Mouse (Mus musculus): ENCODE results near the gene Osm. TPM values are rescaled to one million over a fixed set of nuclear protein-coding genes. Genes with fewer than 3 reads are reported as not detected.

Osm gene
- total RNA-seq, 2 experiments from 2014 or later = 0.10 TPM; not detected in 1

DNA sequence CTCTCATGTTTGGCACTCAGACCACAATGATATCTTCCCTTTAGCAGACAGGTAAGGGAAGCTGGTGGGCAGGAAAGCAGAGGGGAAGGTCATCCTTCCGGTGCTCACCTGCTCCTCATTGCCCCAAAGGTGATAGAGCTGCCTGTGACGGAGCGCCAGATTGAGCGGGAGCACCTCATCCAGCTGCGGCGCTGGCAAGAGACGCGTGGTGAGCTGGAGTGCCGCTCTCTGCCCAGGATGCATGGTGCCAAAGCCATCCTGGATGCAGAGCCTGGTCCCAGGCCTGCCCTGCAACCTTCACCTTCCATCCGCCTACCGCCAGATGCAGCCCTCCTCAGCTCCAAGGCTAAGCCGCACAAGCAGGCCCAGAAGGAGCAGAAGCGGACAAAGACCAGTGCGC lies 21.6 kb upstream of the Osm start:
- no peak for DNase-seq
- intact Hi-C loops (cut with DNase I) = no loop called here

DNA sequence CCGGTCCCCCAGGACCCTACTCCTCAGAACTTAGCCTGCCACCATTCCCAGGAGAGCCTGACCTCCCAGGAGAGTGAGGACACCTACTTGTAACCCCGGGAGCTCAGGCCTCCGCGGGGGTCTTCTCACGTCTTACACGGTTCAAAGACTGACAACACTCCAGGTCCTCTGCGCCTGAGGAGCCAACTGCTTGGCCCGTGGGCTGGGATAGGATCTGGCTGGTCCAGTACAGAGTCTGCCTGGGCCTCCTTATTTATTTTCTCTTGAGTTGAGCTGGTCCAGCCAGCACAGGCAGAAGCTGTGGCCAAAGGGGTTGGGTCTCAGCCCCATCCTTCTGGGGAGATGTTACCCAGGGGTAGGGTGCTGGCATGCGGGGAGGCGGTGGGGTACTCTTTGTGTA lies 21.2 kb upstream of the Osm start:
- intact Hi-C loops (cut with DNase I) = no loop called here
- DNase-seq = no peak

DNA sequence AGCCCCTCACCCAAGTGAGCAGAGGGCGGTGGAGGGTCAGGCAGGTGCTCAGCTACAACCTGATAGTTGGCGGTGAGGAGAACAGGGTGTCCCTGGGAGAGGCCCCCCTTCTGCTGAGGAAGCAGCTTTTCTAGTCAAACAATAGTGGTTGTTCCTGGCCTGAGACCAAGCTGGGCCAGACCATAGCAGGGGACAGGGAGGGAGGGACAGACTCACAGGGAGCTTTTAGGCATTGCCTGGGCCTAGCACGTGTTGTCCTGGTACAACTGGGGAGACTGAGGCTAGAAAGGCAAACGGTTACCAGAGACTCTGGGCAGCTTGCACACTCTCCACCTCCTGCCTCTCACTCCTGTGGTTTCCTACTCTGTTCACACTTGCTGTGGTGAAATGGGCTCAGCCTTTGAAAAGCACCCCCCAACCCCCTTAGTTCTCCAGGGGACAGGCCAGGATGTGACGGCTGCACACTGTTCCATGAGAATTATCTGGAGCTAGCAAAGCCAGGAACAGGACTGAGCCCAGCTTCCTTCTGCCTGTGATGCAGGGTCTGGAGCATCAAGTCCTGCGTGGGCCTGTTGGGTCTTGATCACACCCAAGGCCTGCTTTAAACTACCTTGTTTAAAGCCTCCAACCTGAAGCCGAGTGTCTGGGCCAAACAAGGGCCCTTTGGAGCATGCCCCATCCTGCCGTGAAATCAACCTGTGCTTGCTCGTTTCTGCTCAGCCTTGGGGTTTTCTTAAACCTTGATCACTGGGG lies 19.8 kb upstream of the Osm start:
- intact Hi-C loops (cut with DNase I) = loop anchor here (1.0 kb wide), 1 partner anchor 29 kb away; no protein-coding TSS in a partner anchor
- DNase-seq = peak; percentile 74

DNA sequence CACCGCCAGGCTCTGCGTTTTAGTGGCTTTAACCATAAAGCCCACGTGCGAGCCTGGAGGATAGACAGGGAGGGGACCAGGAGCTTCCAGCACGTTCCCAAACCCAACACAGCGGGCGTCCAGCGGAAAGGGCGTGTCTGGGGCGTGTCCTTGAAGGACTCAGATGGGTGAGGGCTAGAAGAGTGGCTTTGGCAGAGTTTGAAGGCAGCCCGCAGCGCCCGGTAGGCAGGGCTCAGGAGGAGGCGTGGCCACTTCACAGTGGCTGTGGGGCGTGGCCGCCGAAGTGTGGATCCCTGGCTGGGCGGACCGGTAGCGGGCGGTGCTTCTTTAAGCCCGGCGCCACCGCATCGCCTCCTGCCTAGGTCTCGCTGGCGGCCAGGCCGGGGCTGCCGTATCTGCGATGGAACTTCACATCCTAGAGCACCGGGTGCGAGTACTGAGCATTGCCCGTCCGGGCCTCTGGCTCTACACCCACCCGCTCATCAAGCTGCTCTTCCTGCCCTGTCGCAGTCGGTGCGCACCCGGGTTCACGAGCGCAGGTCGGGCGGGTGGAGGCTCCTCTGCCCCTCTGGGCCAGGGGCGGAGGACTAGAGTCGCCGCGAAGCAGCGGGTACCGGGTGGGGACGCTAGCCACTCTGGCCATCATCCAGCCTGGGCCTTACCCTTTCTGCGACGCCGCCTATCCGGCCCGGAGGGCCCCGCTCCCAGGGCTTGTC lies 18.1 kb upstream of the Osm start, which contains the start of gene Castor1:
TSS of gene Castor1 (plus strand) at position 312 of the 716 bp plus-strand sequence.
- peak; percentile 90 to 91 for DNase-seq
- intact Hi-C loops (cut with DNase I) = no loop called here

DNA sequence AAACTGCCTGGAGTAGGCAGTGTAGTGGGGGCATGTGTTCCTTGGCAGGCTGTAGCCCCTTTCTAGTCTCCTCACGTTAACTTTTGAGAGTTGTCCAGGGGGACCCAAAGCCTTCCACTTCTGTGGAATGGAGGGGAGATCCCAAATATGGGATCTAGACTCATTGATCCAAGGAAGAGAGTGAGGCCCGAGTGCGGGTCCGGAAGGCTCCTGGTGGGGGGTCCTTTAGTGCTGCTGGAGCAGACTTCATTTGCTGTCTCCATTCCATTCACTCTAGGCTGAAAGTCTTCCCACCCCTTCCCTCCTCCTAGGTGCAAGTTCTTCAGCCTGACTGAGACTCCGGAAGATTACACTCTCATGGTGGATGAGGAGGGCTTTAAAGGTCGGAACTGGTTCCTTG lies 17.6 kb upstream of the Osm start:
- DNase-seq = no peak
- intact Hi-C loops (cut with DNase I) = no loop called here

DNA sequence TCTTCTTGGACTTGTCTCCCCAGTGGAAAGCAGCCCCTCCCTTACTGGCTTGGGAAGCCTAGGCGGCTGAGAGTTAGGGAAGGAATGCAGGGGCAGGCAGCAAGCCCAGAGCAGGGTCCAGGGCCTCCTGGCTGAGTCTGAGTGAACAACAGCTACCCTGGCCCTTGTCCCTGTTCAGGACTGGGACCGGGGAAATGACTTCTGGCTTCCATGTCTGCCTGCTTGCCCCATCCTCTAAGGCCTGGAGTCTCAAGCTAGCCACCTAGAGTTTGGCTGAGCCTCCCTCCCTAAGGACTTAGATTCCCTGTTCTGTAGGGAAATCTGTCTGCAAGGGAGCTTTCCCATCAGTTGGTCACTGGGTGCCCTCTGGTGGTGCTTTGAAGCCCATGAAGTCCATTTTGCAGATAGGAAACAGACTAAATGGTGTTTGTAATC lies 16.9 kb upstream of the Osm start:
- intact Hi-C loops (cut with DNase I) = no loop called here
- peak; percentile 77 for DNase-seq

DNA sequence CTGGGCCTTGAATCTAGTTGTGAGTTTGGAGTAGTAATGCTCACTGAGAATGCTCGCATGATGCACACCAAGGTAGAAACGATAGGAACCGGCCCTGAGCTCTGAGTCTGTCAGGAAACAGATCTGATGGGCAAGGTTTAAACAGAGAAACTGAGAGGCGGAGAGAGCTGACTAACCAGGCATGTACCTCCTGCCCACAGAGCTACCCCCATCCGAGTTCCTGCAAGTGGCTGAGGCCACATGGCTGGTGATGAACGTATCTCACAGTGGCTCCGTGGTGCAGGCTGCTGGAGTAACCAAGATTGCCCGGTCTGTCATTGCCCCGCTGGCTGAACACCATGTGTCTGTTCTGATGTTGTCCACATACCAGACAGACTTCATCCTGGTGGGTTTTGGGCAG lies 16.3 kb upstream of the Osm start:
- DNase-seq = no peak
- intact Hi-C loops (cut with DNase I) = loop anchor here (1.0 kb wide), 2 partner anchors 38 to 86 kb away; no protein-coding TSS in a partner anchor

DNA sequence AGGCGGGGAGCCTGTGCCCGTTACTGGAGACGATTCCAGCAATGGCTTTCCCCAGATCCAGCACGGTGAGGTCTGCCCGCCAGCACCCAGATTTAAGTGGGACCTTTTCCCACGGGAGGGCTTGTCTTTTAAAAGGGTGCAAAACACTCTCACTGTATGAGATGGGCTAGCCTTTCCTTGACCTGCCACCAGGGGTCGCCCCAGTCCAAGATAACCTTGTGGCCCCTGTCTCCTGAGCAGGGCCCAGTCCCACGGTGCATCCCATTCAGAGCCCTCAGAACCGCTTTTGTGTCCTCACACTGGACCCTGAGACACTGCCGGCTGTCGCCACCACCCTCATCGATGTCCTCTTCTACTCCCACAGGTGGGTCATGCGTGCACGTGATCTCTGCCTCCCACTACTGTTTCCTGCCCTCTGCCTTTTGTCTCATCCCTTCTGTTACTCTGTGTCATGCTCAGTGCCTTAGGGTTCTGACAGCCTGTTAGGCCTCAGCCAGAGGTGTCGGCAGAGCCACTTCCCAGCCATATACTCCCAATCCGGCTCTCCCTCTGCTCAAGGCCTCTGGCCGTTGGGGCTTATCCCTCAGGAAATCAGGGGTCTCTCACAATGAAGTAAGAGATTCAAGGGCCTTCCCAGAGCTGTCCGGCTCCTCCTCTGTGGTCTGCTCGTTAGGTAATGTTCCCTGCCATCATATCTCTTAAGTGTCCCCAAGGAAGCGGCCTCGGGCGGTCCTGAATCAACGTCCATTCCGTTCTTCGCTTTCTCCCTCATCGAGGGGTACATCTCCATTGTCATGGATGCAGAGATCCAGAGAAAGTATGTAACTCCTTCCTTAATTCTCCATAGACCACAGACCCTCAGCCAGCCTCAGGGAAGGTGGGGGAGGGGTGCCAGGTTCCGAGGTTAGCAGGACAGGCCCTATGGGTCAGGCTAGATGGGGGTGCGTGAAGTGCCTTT lies 15.5 kb upstream of the Osm start:
- intact Hi-C loops (cut with DNase I) = loop anchor here (1.0 kb wide), 2 partner anchors 38 to 86 kb away; no protein-coding TSS in a partner anchor
- peak; percentile 85 to 88 for DNase-seq

DNA sequence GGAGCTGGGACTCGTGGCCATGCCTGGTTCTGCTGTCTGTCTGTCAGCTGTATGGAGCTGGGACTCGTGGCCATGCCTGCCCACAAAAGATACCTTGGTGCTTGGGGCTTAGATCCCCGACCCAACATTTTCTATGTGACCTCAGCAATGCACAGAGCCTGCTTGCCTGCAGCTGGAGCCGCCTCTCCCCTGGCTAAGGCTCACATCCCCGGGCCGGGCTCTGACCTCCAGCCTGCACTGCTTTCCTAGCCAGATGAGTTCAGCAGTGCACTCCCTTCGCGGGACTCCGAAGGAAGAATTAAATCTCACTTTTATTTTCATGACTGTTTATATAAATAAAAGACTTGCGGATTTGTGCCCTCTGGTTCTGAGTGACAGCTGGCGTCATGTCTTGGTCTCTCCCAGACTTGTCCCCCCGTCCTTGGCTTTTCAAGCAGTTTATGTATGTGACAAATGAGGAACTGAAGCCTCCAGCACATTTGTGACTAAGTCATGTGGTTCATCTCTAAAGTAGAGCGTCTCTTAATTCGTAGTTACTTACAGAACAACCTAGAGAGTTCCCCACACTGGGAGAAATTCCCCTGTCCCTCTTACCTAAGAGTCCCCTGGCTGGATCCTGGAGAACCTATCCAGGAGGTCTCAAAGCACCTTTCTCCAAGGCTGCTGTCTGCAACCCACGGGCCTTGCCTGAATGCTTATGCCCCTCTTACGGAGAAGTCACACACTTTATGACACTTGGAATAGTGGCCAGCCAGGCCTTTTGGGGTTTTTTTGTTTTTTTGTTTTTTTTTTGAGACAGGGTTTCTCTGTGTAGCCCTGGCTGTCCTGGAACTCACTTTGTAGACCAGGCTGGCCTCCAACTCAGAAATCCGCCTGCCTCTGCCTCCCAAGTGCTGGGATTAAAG lies 13.9 kb upstream of the Osm start:
- no peak for DNase-seq
- intact Hi-C loops (cut with DNase I) = loop anchor here (1.0 kb wide), 1 partner anchor 200 kb away; no protein-coding TSS in a partner anchor

DNA sequence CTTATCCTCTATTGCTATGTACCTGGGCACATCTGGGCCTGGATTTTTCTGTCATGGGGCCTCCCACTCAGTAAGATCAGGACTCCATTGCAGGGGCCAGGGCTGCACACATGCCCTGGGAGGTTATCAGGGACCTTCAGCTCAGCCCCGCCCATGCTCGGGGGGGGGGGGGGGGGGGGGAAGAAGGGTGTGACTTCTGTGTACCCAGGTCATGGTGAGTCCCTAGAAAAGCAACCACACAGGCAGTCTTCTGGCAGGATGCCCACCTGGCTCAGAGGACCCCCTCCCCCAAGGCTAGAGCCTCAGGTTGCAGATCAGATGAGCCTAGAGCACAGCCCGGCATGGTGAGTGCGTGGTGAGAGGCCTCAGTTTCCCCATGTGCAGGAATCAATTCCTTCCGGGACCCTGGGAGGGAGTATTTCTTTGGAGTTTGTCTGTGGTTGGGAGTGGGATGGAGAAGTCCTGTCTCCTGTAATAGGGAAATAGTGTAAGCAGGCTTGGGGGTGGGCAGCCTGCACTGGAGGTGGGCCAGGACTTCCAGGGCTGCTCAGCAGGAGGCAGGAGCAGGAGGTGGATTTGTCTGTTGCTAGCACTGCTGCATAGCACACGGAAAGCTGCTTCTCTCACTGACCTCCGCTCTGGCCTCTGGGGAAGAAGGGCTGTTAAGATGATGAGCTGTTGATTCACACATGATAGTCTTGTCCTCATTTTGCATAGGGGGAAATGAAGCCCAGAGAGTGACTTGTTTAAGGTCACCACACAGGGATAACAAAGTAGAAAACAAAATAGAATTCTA lies 12.6 kb upstream of the Osm start:
- DNase-seq = no peak
- intact Hi-C loops (cut with DNase I) = no loop called here

DNA sequence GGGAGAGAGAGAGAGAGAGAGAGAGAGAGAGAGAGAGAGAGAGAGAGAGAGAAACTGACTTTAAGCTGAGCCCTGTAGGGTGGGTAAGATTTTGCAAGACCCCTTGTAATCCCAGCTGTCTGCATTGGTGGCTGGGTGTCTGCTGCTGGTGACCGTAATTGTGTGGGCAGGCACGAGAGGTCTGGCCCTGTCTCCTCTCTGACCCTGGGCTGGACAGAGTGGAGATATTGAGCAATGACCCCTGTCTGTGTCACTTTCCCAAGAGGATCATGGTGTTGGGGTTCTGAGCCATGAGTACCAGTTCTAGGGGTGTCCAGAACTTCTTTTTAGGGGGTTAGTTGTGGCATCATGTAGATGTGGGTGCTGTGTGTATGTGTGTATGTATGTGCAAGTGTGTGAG lies 12.0 kb upstream of the Osm start:
- no peak for DNase-seq
- intact Hi-C loops (cut with DNase I) = no loop called here

DNA sequence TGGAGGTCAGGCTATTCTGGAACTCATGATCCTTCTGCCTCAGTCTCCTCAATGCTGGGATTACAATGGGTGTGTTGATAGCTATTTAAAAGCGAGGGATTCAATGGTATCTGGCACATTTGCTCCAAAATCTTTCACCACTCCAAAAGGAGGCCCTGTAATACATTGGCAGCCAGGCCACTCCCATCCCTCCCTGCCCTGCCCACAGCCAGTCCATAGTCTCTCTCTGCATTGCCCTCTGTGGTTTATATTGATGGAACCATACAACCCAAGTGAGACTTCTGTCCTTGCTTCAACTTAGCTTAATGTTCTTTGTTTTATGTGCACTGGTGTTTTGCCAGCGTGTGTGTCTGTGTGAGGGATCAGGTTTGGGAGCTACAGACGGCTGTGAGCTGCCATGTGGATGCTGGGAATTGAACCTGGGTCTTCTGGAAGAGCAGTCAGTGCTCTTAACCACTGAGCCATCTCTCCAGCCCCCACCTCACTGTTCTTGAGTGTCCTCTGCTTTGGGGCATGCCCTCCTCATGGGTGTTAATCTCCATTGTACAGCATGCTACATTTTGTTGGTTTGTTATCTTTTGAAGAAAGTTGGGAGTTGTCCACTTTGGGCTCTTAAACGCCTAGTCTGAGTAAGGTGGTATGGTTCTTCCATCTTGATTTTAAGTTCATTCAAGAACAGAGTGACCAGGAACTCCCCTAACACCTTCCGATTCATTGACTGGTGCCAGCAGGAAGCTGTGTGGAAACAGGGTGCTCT lies 9.5 kb upstream of the Osm start:
- intact Hi-C loops (cut with DNase I) = no loop called here
- DNase-seq = no peak

DNA sequence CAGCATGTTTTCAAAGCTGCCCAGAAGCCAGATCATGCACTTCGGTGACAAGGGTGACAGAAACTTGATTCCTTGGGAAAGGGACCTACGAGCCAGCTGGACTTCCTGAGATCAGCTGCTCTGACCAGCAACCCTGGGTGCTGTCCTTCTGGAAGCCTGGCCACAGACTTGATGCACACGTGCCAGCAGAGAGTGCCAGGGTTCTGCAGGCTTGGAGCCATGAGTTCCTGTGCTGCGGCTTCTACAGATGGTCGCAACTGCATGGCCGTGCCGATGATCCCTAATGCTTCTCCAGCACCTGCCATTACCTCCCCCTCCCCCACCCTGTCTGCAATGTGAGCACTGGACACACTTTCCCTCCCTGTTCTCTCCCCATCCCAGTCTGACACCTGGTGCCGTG lies 7.8 kb upstream of the Osm start:
- intact Hi-C loops (cut with DNase I) = no loop called here
- DNase-seq = peak; percentile 51 to 70

DNA sequence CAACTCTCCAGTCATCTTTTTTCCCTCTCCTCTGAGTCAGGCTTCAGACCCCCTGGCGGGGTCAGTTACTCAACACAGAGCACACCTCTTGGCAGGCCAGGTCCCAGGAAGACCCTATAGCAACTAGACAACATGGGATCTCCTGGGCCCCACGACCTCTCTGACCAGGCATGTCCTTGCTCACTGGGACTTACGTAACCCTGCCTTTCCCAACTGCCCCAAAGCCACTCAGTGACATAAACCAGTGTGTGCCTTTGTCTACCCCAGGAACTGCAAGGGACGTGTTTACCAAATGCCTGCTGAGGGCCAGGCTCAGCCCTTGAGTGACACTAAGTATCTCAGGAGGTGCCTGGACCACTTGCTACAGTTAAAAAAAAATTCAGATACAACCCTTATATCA lies 6.4 kb upstream of the Osm start:
- intact Hi-C loops (cut with DNase I) = no loop called here
- no peak for DNase-seq

DNA sequence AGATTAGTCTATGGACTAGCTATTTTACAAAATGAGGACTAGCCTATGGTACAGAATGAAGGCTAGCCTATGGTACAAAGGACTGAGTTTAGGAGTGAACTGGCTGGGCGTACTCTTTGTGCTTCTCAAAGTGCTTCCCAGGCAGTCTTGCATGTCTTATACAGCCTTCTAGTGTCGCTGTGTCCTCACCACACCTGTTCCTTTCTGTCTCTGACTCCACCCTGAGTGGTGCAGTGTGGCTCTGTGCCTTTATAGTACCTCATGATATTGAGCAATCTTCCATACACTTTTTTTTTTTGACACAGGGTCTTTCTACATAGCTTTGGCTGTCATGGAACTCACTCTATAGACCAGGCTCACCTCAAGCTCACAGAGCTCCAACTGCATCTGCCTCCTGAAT lies 4.8 kb upstream of the Osm start:
- intact Hi-C loops (cut with DNase I) = no loop called here
- no peak for DNase-seq

DNA sequence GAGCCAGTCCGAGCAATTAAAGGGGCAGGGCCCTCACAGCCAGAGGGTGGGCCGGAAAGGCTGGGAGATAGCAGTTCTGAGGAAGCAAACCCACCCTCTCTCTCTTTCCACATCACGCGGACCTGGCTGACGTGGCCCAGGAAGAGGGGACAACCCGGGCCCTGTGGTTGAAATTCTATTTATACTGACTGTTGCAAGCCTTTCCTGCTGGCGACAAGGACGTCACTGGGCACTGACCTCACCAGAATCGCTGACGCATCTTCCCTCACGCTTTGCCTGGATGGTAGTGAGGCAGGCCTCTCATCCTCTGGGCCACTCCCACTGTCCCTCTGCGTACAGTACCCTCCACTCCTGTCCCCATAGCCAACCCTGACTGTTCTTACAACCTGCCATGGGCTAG lies 3.6 kb upstream of the Osm start:
- intact Hi-C loops (cut with DNase I) = no loop called here

DNA sequence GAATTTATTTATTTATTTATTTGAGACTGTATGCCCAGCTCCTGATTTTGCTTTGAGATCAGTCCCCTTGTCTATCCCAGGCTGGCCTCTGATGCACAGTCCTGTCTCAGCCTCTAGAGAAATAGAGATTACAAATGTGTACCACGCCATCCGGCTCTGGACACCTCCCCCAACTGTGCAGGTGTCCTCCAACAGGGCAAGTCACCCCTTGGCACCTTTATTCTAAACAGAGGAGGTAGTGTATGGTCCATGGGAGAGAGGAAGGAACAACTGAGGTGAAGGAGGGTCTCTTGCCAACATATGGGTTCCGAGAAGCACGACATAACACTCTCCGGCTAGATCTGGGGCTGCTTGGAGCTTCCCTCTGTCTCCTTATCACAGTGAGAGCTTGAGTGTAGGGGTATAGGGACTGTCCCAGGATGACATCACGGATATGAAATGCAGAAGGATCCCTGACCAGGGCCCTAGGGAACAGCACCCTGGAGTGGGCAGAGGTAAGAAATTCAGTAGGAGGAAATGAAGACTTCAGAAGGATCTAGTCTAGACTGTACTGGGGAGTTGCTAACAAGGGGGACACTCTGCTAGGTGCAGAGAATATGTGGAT lies 1.1 kb upstream of the Osm start:
- DNase-seq = no peak
- intact Hi-C loops (cut with DNase I) = no loop called here

More for the DNA sequence above, 3.6 kb upstream of the Osm start:
- DNase-seq = no peak
